Mouse (Mus musculus): ENCODE results near the gene Map1b. TPM values are rescaled to one million over a fixed set of nuclear protein-coding genes. Genes with fewer than 3 reads are reported as not detected.
A peak's percentile ranks its signal among the peaks of the same experiment; 100 is the strongest.

Gene Map1b
- polyA plus RNA-seq, 1 experiment from 2014 or later: 272 TPM

DNA sequence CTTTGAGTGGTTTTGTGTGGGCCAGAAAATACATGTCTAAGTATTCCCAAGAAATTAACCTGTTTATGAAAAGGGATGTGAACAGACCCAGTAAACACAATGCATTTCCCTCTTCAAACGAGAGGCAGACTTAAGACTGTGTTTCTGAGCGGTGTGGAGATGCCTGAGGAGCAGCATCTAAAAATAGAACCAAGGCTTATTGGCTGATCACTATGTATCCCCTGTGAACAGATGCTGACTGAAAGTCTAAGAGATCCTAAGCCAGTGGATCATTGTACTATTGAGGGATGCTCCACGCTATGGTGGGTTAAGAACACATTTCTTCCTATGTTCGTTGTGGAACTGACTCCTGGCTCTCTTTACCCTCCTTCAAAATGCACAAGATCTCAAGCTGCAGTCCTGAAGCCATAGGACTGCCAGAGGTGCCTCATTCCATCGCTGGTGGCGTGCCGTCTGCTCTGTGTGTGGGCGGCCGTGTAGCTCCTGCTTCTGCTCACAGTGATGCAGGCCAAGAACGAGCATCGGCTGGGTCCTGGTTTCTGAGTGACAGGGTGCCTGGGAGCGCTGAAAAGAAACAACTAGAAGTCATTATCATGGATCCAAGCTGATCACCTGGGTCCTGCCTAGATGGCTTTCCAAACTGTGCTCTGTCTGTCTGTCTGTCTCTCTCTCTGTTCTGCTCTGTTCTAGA is 34.5 kb upstream of the Map1b start:
- Histone ChIP-seq H3K27ac (no peak overlapping the region), H3K4me3 (no peak overlapping the region), H3K36me3 (no peaks in the 10 kb centered on the region), H3K27me3 (no peaks in the 10 kb centered on the region), H3K4me2 (replicated peaks) (no peak overlapping the region), H3K9ac (no peak overlapping the region), H3K4me1 (peaks cover 13% of the 10 kb centered on the region), H3K9me3 (no peaks in the 10 kb centered on the region)
- WGBS: 62% methylated on average over 12 of the region's 12 CpGs
- ATAC-seq (ENCODE audit: insufficient number of reproducible peaks, insufficient read depth, low FRiP score, low TSS enrichment): no peak

DNA sequence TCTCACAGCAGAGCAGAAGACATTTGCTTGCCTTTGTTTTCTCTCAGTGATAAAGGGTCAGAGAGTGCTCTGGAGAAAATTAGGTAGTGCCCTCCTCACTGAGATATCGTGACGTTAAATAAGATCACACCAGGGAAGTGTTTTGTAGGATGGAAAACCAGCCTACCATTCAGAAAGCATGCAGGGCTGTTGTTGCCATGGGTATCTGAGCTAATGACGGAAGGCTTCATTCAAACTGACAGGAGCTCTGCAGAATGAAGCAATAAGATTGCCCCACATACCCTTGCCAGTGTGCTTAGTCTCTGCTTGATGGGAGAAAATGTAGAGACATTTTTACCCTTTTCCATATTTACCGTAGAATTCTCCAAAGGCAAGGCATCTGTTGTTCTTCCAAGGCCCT is 33.7 kb upstream of the Map1b start:
- 65% methylated on average over 4 of the region's 4 CpGs for WGBS
- H3K9ac ChIP-seq: no peak overlapping the region

DNA sequence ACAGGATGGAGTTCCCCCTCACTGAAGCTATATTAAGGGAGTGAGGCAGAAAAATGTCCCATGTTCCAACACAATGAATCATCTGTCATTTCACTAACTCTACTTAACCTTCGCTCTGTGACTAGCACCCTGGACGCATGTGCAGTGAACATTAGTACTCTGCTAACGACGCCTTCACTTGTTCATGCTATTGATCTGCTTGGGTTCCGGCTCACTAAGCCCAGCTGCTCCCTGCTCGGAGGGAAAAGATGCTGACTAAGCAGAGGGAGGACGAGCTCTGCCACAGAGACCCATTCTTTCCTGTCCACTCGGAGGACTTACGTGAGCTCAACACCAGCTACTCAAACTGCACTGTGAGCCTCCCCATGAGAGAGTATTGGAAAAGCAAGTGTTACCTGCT is 33.2 kb upstream of the Map1b start:
- ATAC-seq (ENCODE audit: insufficient number of reproducible peaks, insufficient read depth, low FRiP score, low TSS enrichment): no peak
- H3K36me3 ChIP-seq: no peaks in the 10 kb centered on the region
- H3K9me3 ChIP-seq: no peaks in the 10 kb centered on the region
- H3K27ac ChIP-seq: no peak overlapping the region
- no peak overlapping the region for H3K9ac ChIP-seq
- H3K4me1 ChIP-seq: peaks cover 13% of the 10 kb centered on the region
- H3K4me3 ChIP-seq: no peak overlapping the region
- no peaks in the 10 kb centered on the region for H3K27me3 ChIP-seq
- H3K4me2 ChIP-seq (replicated peaks): no peak overlapping the region
- 40% methylated on average over 9 of the region's 9 CpGs for WGBS

More for the DNA sequence above, 33.7 kb upstream of the Map1b start:
- Histone ChIP-seq H3K27me3 (no peaks in the 10 kb centered on the region), H3K4me3 (no peak overlapping the region), H3K4me1 (peaks cover 13% of the 10 kb centered on the region), H3K36me3 (no peaks in the 10 kb centered on the region), H3K9me3 (no peaks in the 10 kb centered on the region), H3K27ac (no peak overlapping the region), H3K4me2 (replicated peaks) (no peak overlapping the region)
- ATAC-seq (ENCODE audit: insufficient number of reproducible peaks, insufficient read depth, low FRiP score, low TSS enrichment): no peak

DNA sequence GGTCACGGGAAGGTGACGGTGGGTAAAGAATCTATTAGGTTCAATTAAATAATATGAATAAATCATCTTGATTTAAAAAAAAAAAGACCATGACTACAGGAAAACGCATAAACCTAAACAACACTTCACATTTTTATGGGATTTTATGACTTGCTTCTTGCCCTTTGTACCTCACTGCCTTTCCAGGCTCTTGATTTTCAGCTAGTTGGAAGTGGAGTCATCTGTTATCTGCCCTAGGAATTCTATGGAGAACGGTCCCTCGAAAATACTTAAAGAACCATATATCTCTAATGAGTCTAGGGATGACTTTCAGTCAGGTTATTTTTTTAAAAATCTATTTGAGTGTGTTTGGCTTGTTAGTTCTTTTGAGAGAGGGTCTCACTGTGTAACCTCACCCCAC is 30.5 kb upstream of the Map1b start:
- Histone ChIP-seq H3K4me2 (replicated peaks) (no peak overlapping the region), H3K27me3 (no peaks in the 10 kb centered on the region), H3K27ac (no peak overlapping the region), H3K9ac (no peak overlapping the region), H3K4me1 (peaks cover 13% of the 10 kb centered on the region), H3K4me3 (no peak overlapping the region), H3K9me3 (no peaks in the 10 kb centered on the region), H3K36me3 (no peaks in the 10 kb centered on the region)
- no peak for ATAC-seq (ENCODE audit: insufficient number of reproducible peaks, insufficient read depth, low FRiP score, low TSS enrichment)
- 88% methylated on average over 5 of the region's 5 CpGs for WGBS

DNA sequence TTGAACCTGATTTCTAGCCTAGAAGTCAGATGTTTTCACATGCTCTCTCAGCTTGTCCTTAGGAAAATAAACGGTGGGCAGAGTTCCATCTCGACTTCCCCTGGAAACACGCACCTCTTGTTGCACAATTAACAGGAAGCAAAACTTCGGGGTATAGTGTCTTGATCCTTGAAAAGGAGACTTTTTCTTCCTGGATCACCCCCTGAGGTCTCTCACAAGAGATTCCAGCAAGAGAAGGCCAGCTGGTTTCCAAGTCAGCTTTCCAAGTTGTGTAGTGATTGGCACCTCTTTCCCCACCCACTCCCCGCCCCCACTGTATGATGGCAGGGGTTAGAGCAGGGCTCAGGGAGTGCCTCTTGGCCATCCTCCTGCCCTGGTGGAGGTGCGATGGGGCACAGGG is 28.9 kb upstream of the Map1b start:
- Histone ChIP-seq H3K27me3 (no peaks in the 10 kb centered on the region), H3K9ac (no peak overlapping the region)
- ATAC-seq (ENCODE audit: insufficient number of reproducible peaks, insufficient read depth, low FRiP score, low TSS enrichment): no peak

DNA sequence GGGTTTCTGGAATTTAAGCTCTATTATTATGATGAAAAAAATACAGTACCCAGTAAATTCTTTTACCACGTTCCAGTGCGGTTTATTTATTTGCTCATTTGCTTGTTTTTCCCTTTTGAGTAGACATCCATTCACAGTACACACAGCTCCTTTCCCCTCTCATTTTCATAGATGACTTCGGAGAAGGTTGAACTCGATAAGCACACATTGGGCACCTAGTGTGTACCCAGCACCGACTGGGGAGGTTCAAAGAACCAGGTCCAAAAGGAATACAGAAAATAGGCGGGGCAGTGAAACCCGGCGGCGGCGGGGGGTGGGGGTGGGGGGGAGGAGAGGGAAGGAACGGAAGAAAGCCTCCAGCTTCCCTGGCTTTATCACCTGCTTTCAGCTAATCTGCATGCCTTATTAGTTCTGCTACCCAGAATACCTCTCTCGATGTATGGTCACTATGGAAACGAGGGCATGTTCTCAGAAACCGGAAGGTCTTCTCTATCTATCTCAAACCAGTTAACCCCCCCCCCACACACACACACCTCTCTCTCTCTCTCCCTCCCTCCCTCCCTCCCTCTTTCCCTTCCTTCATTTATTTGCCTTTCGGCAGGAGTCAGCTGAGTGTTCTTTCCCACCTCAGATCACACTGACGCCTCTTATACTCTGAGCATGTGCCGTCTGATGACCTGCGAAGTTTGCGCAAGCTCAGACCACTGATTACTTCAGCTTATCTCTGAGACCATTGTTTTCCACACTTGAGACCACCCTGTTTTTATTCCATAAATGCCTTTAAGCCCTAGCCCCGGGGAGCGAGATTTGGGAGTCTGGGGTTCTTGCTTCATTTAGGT is 25.3 kb upstream of the Map1b start:
- Histone ChIP-seq H3K4me3 (no peak overlapping the region), H3K27me3 (no peaks in the 10 kb centered on the region), H3K9ac (no peak overlapping the region), H3K4me2 (replicated peaks) (peak overlapping the region; percentile 21), H3K36me3 (no peaks in the 10 kb centered on the region), H3K27ac (no peak overlapping the region), H3K9me3 (no peaks in the 10 kb centered on the region), H3K4me1 (peaks cover 10% of the 10 kb centered on the region)
- ATAC-seq (ENCODE audit: insufficient number of reproducible peaks, insufficient read depth, low FRiP score, low TSS enrichment): no peak
- 43% methylated on average over 21 of the region's 21 CpGs for WGBS

More for the DNA sequence above, 28.9 kb upstream of the Map1b start:
- no peak overlapping the region for H3K27ac ChIP-seq
- WGBS: 57% methylated on average over 6 of the region's 6 CpGs
- H3K4me3 ChIP-seq: no peak overlapping the region
- H3K4me1 ChIP-seq: peaks cover 6% of the 10 kb centered on the region; the same call in 1 of the 2 replicates
- H3K9me3 ChIP-seq: no peaks in the 10 kb centered on the region
- H3K4me2 ChIP-seq (replicated peaks): no peak overlapping the region
- no peaks in the 10 kb centered on the region for H3K36me3 ChIP-seq

DNA sequence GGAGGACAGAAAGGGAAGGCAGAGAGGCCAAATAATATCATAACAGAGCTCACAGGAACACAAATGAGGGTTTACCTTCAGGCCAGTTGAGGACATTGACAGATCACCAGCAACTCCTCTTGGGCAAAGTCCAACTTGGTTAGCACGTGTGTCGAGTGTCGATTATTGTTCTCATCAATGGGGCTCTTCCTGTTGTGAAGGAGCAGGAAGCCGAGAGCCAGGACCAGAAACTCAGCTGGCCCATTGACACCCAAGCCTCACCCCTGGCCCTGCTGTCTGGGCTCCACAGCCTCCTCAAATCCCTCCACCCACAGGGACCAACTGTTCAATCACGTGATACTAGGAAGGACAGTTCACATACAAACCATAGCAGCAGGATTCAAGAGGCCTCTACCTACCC is 22.9 kb upstream of the Map1b start:
- 75% methylated on average over 5 of the region's 5 CpGs for WGBS
- no peaks in the 10 kb centered on the region for H3K9me3 ChIP-seq
- ATAC-seq (ENCODE audit: insufficient number of reproducible peaks, insufficient read depth, low FRiP score, low TSS enrichment): no peak
- H3K36me3 ChIP-seq: no peaks in the 10 kb centered on the region
- H3K4me3 ChIP-seq: no peak overlapping the region
- peaks cover 10% of the 10 kb centered on the region for H3K4me1 ChIP-seq
- no peaks in the 10 kb centered on the region for H3K27me3 ChIP-seq
- H3K4me2 ChIP-seq (replicated peaks): no peak overlapping the region
- no peak overlapping the region for H3K9ac ChIP-seq
- H3K27ac ChIP-seq: no peak overlapping the region

DNA sequence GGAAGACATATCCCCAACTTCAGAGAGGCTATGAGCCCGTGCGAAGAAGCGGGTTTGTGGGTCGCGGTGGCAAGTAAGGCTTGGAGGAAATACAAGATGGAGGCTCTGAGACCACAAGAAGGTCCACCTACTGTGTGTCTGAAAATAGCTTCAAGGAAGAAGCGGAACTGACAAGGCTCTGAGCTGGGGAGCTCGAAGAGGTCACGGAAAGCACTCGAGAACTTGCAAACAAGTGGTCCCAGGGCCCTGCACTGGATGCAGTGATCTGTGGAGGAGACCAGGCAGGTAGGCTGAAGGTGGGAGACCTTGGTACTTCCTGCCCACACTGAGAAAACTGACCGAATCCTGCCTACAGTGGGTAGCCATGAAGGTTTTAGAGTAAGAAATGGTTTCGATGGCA is 22.5 kb upstream of the Map1b start:
- Histone ChIP-seq H3K4me1 (peaks cover 10% of the 10 kb centered on the region), H3K36me3 (no peaks in the 10 kb centered on the region), H3K27ac (no peak overlapping the region), H3K9ac (no peak overlapping the region), H3K4me2 (replicated peaks) (no peak overlapping the region), H3K27me3 (no peaks in the 10 kb centered on the region), H3K4me3 (no peak overlapping the region), H3K9me3 (no peaks in the 10 kb centered on the region)
- WGBS: 96% methylated on average over 11 of the region's 11 CpGs
- no peak for ATAC-seq (ENCODE audit: insufficient number of reproducible peaks, insufficient read depth, low FRiP score, low TSS enrichment)

DNA sequence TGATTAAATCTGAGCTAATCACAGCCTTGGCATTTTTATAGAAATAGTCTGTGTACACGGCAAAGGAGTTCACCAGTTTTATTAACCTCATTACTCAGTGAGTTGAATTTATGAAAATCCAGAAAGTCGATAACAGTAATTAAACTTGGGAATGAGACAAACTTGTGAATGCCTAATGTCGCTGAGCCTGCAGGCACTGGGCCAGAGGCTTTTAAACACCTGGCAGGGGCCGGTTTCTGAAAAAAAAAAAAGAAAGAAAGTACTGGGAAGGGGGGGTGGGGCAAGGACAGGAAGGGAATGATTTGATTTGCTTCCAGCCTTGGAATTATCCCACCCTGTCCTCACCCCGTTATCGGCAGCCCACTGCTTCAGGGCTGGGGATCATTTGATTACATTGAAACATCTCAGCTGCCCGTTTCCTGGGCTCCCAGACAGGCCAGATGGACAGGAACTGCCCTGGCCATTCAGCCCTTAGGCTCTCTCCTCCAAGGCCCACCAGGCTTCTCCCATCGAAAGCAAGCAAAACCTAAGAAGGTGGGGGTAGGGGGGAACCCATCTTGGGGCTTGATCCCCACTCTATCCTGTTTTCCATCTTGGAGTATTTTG is 21.7 kb upstream of the Map1b start:
- Histone ChIP-seq H3K4me1 (peaks cover 10% of the 10 kb centered on the region), H3K4me2 (replicated peaks) (no peak overlapping the region), H3K27ac (0 out of 2 replicates have a peak overlapping the region, but pooled peaks have one; percentile 42), H3K36me3 (no peaks in the 10 kb centered on the region), H3K27me3 (no peaks in the 10 kb centered on the region), H3K4me3 (no peak overlapping the region), H3K9me3 (no peaks in the 10 kb centered on the region), H3K9ac (no peak overlapping the region)
- no peak for ATAC-seq (ENCODE audit: insufficient number of reproducible peaks, insufficient read depth, low FRiP score, low TSS enrichment)
- 25% methylated on average over 8 of the region's 8 CpGs for WGBS

DNA sequence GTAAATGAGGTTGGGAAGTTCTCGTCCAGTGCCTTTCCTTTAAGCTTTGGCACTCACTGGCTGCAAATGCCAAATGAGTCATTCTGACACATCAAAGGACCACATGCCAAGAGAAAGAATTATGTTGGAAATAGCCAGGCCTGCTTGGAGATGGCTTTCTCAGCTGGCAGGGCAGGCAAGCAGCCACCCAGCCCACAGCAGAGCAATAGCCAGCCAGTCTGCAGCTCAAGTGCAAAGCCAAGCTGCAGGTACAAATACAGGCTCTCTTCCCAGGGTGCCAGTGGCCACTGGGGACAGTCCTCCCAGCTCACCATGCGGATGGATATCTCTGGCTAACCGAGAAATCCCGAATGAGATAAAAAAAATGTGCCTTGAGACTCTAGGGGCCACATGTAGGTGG is 12.1 kb upstream of the Map1b start:
- H3K9me3 ChIP-seq: no peaks in the 10 kb centered on the region
- no peak overlapping the region for H3K4me3 ChIP-seq
- no peaks in the 10 kb centered on the region for H3K36me3 ChIP-seq
- ATAC-seq (ENCODE audit: insufficient number of reproducible peaks, insufficient read depth, low FRiP score, low TSS enrichment): no peak
- 74% methylated on average over 4 of the region's 4 CpGs for WGBS
- no peak overlapping the region for H3K9ac ChIP-seq
- H3K27ac ChIP-seq: no peak overlapping the region
- H3K4me1 ChIP-seq: no peaks in the 10 kb centered on the region
- no peak overlapping the region for H3K4me2 ChIP-seq (replicated peaks)
- H3K27me3 ChIP-seq: no peaks in the 10 kb centered on the region

DNA sequence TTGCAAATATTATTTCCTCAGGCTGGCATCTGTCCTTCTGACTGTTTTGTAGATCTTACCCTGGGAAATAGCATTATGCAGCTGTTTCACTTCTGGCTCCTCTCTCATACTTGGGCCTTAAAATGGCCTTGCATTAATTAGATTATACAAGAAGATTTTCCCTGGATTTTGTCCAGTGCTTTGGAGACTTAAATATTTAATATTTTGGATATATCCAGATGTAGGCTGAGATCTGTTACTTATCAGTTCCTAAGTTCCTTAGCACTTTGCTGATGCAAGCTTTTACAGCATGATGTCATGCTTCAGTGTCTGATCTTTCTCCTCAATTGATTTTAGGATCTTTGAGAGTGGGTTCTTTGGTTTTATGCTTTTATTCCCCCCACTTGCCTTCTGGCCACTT is 11.6 kb upstream of the Map1b start:
- no peak overlapping the region for H3K4me2 ChIP-seq (replicated peaks)
- H3K36me3 ChIP-seq: no peaks in the 10 kb centered on the region
- no peaks in the 10 kb centered on the region for H3K9me3 ChIP-seq
- no peak overlapping the region for H3K9ac ChIP-seq
- no peaks in the 10 kb centered on the region for H3K4me1 ChIP-seq
- no peak for ATAC-seq (ENCODE audit: insufficient number of reproducible peaks, insufficient read depth, low FRiP score, low TSS enrichment)
- no peak overlapping the region for H3K27ac ChIP-seq
- no peak overlapping the region for H3K4me3 ChIP-seq
- no peaks in the 10 kb centered on the region for H3K27me3 ChIP-seq

DNA sequence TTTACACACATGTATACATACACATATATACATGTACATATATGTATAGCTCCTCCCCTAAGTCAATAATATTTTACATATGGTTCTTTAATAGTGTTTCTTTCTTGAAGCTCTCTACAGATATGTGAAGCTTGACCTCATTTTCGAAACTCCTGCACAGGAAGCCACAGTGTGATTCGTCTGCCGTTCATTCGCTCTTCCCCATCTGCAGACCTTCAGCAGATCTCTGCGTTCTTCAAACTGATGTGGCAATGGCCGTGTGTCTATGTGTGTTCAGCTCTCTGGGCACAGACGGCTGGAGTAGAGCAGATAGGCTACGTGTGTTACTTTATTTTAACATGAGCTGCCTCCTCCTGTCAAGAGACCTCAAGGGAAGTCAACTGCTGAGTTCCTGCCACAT is 9.2 kb upstream of the Map1b start:
- Histone ChIP-seq H3K36me3 (no peaks in the 10 kb centered on the region), H3K9ac (no peak overlapping the region), H3K4me1 (no peaks in the 10 kb centered on the region), H3K4me3 (no peak overlapping the region), H3K27me3 (no peaks in the 10 kb centered on the region), H3K4me2 (replicated peaks) (no peak overlapping the region), H3K27ac (no peak overlapping the region), H3K9me3 (no peaks in the 10 kb centered on the region)
- ATAC-seq (ENCODE audit: insufficient number of reproducible peaks, insufficient read depth, low FRiP score, low TSS enrichment): no peak
- 82% methylated on average over 8 of the region's 8 CpGs for WGBS
